Mouse (Mus musculus): ENCODE measurements around the gene Aldh18a1. TPM values are rescaled to one million over a fixed set of nuclear protein-coding genes. Genes with fewer than 3 reads are reported as not detected.
A peak's percentile ranks its signal among the peaks of the same experiment; 100 is the strongest.
"Not testable (repeated sequence)": the region's sequence is repeated elsewhere in the genome, so short reads cannot be mapped to it uniquely, and the experiment has no call there.

The Aldh18a1 gene
- polyA plus RNA-seq, 1 experiment = 87.3 TPM

- peaks cover 70% of the 10 kb centered on the region for H3K36me3 ChIP-seq (ENCODE audit: control insufficient read depth, insufficient read depth, low read length)
- no peak for TF ChIP-seq CTCF (IDR thresholded peaks at IDR 0.05; ENCODE audit: extremely low read depth, insufficient read length, insufficient replicate concordance, low read depth, low read length)
- H3K4me3 ChIP-seq (ENCODE audit: low read depth, low read length) = no peak overlapping the region
- no peak overlapping the region for H3K27ac ChIP-seq (ENCODE audit: insufficient read depth, low read depth, low read length)
- peaks cover 5% of the 10 kb centered on the region; the same call in 1 of the 2 replicates for H3K4me1 ChIP-seq (ENCODE audit: control insufficient read depth, insufficient read depth, insufficient read length, low read length)
- 81% methylated on average over 3 of the region's 3 CpGs for WGBS
- H3K27me3 ChIP-seq (ENCODE audit: control insufficient read depth, insufficient read depth, low read length) = no peaks in the 10 kb centered on the region
Measured at GRCm38 (mm10) chr19:40567616-40568015, 20.6 kb downstream of the Aldh18a1 start.

GRCm38 (mm10) chr19:40563880-40564645 is 24.2 kb downstream of the Aldh18a1 start:
- Histone ChIP-seq H3K27ac (ENCODE audit: insufficient read depth, low read depth, low read length) (no peak overlapping the region), H3K36me3 (ENCODE audit: control insufficient read depth, insufficient read depth, low read length) (peaks cover 65% of the 10 kb centered on the region)

GRCm38 (mm10) chr19:40561521-40561920 is 26.7 kb downstream of the Aldh18a1 start:
- H3K4me1 ChIP-seq (ENCODE audit: control insufficient read depth, insufficient read depth, insufficient read length, low read length); H3K4me3 ChIP-seq (ENCODE audit: low read depth, low read length); H3K27me3 ChIP-seq (ENCODE audit: control insufficient read depth, insufficient read depth, low read length); H3K27ac ChIP-seq (ENCODE audit: insufficient read depth, low read depth, low read length): not testable (repeated sequence)
- 88% methylated on average over 15 of the region's 31 CpGs for WGBS
- H3K36me3 ChIP-seq (ENCODE audit: control insufficient read depth, insufficient read depth, low read length) = peaks cover 64% of the 10 kb centered on the region

More at GRCm38 (mm10) chr19:40563880-40564645, 24.2 kb downstream of the Aldh18a1 start:
- Histone ChIP-seq H3K27me3 (ENCODE audit: control insufficient read depth, insufficient read depth, low read length) (no peaks in the 10 kb centered on the region), H3K4me1 (ENCODE audit: control insufficient read depth, insufficient read depth, insufficient read length, low read length) (no peaks in the 10 kb centered on the region), H3K4me3 (ENCODE audit: low read depth, low read length) (no peak overlapping the region)
- 81% methylated on average over 10 of the region's 10 CpGs for WGBS
- TF ChIP-seq CTCF (IDR thresholded peaks at IDR 0.05; ENCODE audit: extremely low read depth, insufficient read length, insufficient replicate concordance, low read depth, low read length) (no peak), POLR2A (IDR thresholded peaks at IDR 0.05; ENCODE audit: low read depth, low read length) (no peak)

GRCm38 (mm10) chr19:40556029-40556428 is 32.2 kb downstream of the Aldh18a1 start:
- Histone ChIP-seq H3K36me3 (ENCODE audit: control insufficient read depth, insufficient read depth, low read length) (peaks cover 59% of the 10 kb centered on the region), H3K4me1 (ENCODE audit: control insufficient read depth, insufficient read depth, insufficient read length, low read length) (no peaks in the 10 kb centered on the region), H3K27me3 (ENCODE audit: control insufficient read depth, insufficient read depth, low read length) (no peaks in the 10 kb centered on the region), H3K27ac (ENCODE audit: insufficient read depth, low read depth, low read length) (no peak overlapping the region), H3K4me3 (ENCODE audit: low read depth, low read length) (no peak overlapping the region)
- 94% methylated on average over 7 of the region's 7 CpGs for WGBS
- TF ChIP-seq CTCF (IDR thresholded peaks at IDR 0.05; ENCODE audit: extremely low read depth, insufficient read length, insufficient replicate concordance, low read depth, low read length) (no peak), POLR2A (IDR thresholded peaks at IDR 0.05; ENCODE audit: low read depth, low read length) (no peak)

- no peak for TF ChIP-seq POLR2A (IDR thresholded peaks at IDR 0.05; ENCODE audit: low read depth, low read length)
- no peak overlapping the region for H3K27ac ChIP-seq (ENCODE audit: insufficient read depth, low read depth, low read length)
- no peak overlapping the region for H3K4me3 ChIP-seq (ENCODE audit: low read depth, low read length)
- WGBS = 91% methylated on average over 8 of the region's 8 CpGs
- H3K4me1 ChIP-seq (ENCODE audit: control insufficient read depth, insufficient read depth, insufficient read length, low read length) = no peaks in the 10 kb centered on the region
- peaks cover 66% of the 10 kb centered on the region for H3K36me3 ChIP-seq (ENCODE audit: control insufficient read depth, insufficient read depth, low read length)
- no peaks in the 10 kb centered on the region for H3K27me3 ChIP-seq (ENCODE audit: control insufficient read depth, insufficient read depth, low read length)
Measured at GRCm38 (mm10) chr19:40555136-40555535, 33.1 kb downstream of the Aldh18a1 start.

GRCm38 (mm10) chr19:40554343-40554742 is 33.9 kb downstream of the Aldh18a1 start:
- no peak overlapping the region for H3K27ac ChIP-seq (ENCODE audit: insufficient read depth, low read depth, low read length)

GRCm38 (mm10) chr19:40553849-40554248 is 34.4 kb downstream of the Aldh18a1 start:
- 0 out of 2 replicates have a peak overlapping the region, but pooled peaks have one; percentile 5 for H3K27ac ChIP-seq (ENCODE audit: insufficient read depth, low read depth, low read length)
- H3K27me3 ChIP-seq (ENCODE audit: control insufficient read depth, insufficient read depth, low read length) = no peaks in the 10 kb centered on the region
- TF ChIP-seq CTCF (IDR thresholded peaks at IDR 0.05; ENCODE audit: extremely low read depth, insufficient read length, insufficient replicate concordance, low read depth, low read length) (no peak), POLR2A (IDR thresholded peaks at IDR 0.05; ENCODE audit: low read depth, low read length) (no peak)
- 85% methylated on average over 6 of the region's 6 CpGs for WGBS
- no peak overlapping the region for H3K4me3 ChIP-seq (ENCODE audit: low read depth, low read length)
- no peaks in the 10 kb centered on the region for H3K4me1 ChIP-seq (ENCODE audit: control insufficient read depth, insufficient read depth, insufficient read length, low read length)
- H3K36me3 ChIP-seq (ENCODE audit: control insufficient read depth, insufficient read depth, low read length) = peaks cover 68% of the 10 kb centered on the region

More at GRCm38 (mm10) chr19:40554343-40554742, 33.9 kb downstream of the Aldh18a1 start:
- H3K27me3 ChIP-seq (ENCODE audit: control insufficient read depth, insufficient read depth, low read length) = no peaks in the 10 kb centered on the region
- peaks cover 68% of the 10 kb centered on the region for H3K36me3 ChIP-seq (ENCODE audit: control insufficient read depth, insufficient read depth, low read length)
- no peak overlapping the region for H3K4me3 ChIP-seq (ENCODE audit: low read depth, low read length)
- H3K4me1 ChIP-seq (ENCODE audit: control insufficient read depth, insufficient read depth, insufficient read length, low read length) = no peaks in the 10 kb centered on the region
- WGBS = 81% methylated on average over 11 of the region's 11 CpGs
- TF ChIP-seq POLR2A (IDR thresholded peaks at IDR 0.05; ENCODE audit: low read depth, low read length) (no peak), CTCF (IDR thresholded peaks at IDR 0.05; ENCODE audit: extremely low read depth, insufficient read length, insufficient replicate concordance, low read depth, low read length) (no peak)
